Mouse (Mus musculus) ES-E14 (cell line): ENCODE measurements around the gene Syngap1.

Experiments used
- CHD2 ChIP-seq: IDR thresholded peaks from 2 replicates; pipeline ENCODE4 v1.6.1; 2014; ENCODE audit warnings: mild to moderate bottlenecking, low read depth, low read length, inconsistent platforms
- HCFC1 ChIP-seq: IDR thresholded peaks from 2 replicates; pipeline ENCODE4 v1.6.1; 2012; ENCODE audit warnings: low read length, inconsistent platforms, borderline replicate concordance; ENCODE audit not compliant: insufficient read depth

GRCm38 (mm10) chr17:26949051-26949577 lies 8.1 kb downstream of the Syngap1 start:
- no peak for TF ChIP-seq HCFC1
- TF ChIP-seq CHD2: no peak
